Comparison of ENCODE assay signal across 9 mouse cellular contexts in the genomic region with DNA sequence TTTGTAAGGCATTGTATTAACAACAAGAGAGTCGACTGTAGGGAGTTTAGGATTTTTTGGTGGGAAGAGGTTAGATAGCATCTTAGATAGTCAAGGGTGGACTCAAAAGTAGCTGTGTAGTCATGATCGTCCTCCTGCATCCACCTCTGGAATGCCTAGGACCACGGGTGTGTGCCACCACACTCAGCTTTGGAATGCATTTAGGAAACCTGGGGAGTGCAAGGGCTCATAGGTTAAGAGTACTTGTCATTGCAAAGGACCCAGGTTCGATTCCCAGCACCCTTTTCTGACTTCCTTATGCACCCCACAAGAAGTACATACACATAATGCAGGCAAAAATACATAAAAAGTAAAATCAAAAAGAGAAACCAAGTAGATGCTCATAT. TPM values are rescaled to one million over a fixed set of nuclear protein-coding genes. Genes with fewer than 3 reads are reported as not detected.
DNase-seq lines count a peak whose midpoint lies in the region; TF ChIP-seq lines count a peak whose summit lies in the region.
"Had no signal": no experiment of that assay in that cellular context is flagged by ENCODE, and none has a peak within 500 bp of the region (broad histone marks: within the 10 kb centered on the region; RNA-seq: fewer than 3 reads in every experiment).

No protein-coding gene starts in this region.

- no peak for TF ChIP-seq POLR2A in heart, adult 2 months (IDR thresholded peaks at IDR 0.05; ENCODE audit: insufficient read depth, low read depth, low read length)

- H3K9me3 ChIP-seq in E14TG2a.4 (ENCODE audit: low read length): no peaks in the 10 kb centered on the region
- H3K9me3 ChIP-seq in hindbrain, embryonic 10.5 days: no peaks in the 10 kb centered on the region

- no peak for TF ChIP-seq EP300 in heart, adult 2 months (IDR thresholded peaks at IDR 0.05; ENCODE audit: insufficient read depth, low read depth, low read length)

- peaks cover 28% of the 10 kb centered on the region for H3K36me3 ChIP-seq in heart, adult 2 months (ENCODE audit: control insufficient read depth, insufficient read depth, low read length)
- H3K36me3 ChIP-seq in E14TG2a.4 (ENCODE audit: insufficient read depth, low read length): peaks cover 46% of the 10 kb centered on the region
- H3K36me3 ChIP-seq in hindbrain, embryonic 10.5 days: no peaks in the 10 kb centered on the region
- H3K36me3 ChIP-seq in macrophage (ENCODE audit: inconsistent target): no peaks in the 10 kb centered on the region

- peaks cover 3% of the 10 kb centered on the region for H3K79me2 ChIP-seq in heart, adult 2 months (replicated peaks; ENCODE audit: control insufficient read depth, insufficient read depth, low read length)
- peaks cover 65% of the 10 kb centered on the region for H3K79me2 ChIP-seq in macrophage (ENCODE audit: inconsistent target)

- H3K9ac ChIP-seq in heart, adult 2 months (ENCODE audit: low read depth, low read length): peak overlapping the region; percentile 57

- H3K27ac ChIP-seq in heart, adult 2 months: peak overlapping the region; percentile 99
- H3K27ac ChIP-seq in hindbrain, embryonic 10.5 days: no peak overlapping the region
- peak overlapping the region; percentile 57; the same call in 1 of the 2 replicates for H3K27ac ChIP-seq in macrophage

- intact Hi-C loops in heart, adult 2 months (cut with DNase I): loop anchor here (5.0 to 10.0 kb wide), 3 partner anchors 134 to 588 kb away; a partner anchor contains a TSS

- peaks cover 8% of the 10 kb centered on the region for H3K4me1 ChIP-seq in heart, adult 2 months (ENCODE audit: control insufficient read depth, insufficient read depth, low read length)
- peaks cover 53% of the 10 kb centered on the region for H3K4me1 ChIP-seq in E14TG2a.4 (replicated peaks; ENCODE audit: low read depth, low read length)
- H3K4me1 ChIP-seq in hindbrain, embryonic 10.5 days (replicated peaks): peaks cover 25% of the 10 kb centered on the region

- H3K27me3 ChIP-seq in heart, adult 2 months (ENCODE audit: control insufficient read depth, insufficient read depth, low read length): no peaks in the 10 kb centered on the region
- H3K27me3 ChIP-seq in E14TG2a.4 (ENCODE audit: insufficient read depth, low read length): no peaks in the 10 kb centered on the region
- H3K27me3 ChIP-seq in hindbrain, embryonic 10.5 days (ENCODE audit: insufficient read depth, poor library complexity, severe bottlenecking): no peaks in the 10 kb centered on the region

- 37% methylated on average over 4 of the region's 4 CpGs for WGBS in heart, adult 2 months
- 82% methylated on average over 4 of the region's 4 CpGs for WGBS in hindbrain, embryonic 10.5 days
- 77% methylated on average over 4 of the region's 4 CpGs for WGBS in macrophage (ENCODE audit: missing documents)

- no peak for TF ChIP-seq CTCF in heart, adult 2 months (IDR thresholded peaks at IDR 0.05)
- TF ChIP-seq CTCF in E14TG2a.4 (conservative IDR thresholded peaks at IDR 0.05; ENCODE audit: low read length): no peak

- no peak for DNase-seq in heart, adult 2 months
- DNase-seq in heart, adult 8-10 months (ENCODE audit: low spot score): no peak
- no peak for DNase-seq in hindbrain, embryonic 10.5 days (ENCODE audit: low spot score)
- DNase-seq in frontal cortex, postnatal 36 days (ENCODE audit: low spot score in 2 of 2): no peak
- DNase-seq in gastrocnemius, postnatal 4 days (ENCODE audit: low spot score in 2 of 2): no peak
- DNase-seq in adipocyte (ENCODE audit: low spot score): no peak

- H3K4me3 ChIP-seq in heart, adult 2 months: peak overlapping the region; percentile 92
- H3K4me3 ChIP-seq in E14TG2a.4 (replicated peaks; ENCODE audit: low read length): peak overlapping the region; percentile 98
- H3K4me3 ChIP-seq in hindbrain, embryonic 10.5 days: peak overlapping the region; percentile 95
- peak overlapping the region; percentile 68; the same call in 1 of the 2 replicates for H3K4me3 ChIP-seq in macrophage (ENCODE audit: inconsistent target)

RNA-seq across cellular contexts. Expression of a gene that starts 1.8 kb away (rescaled TPM):
- 1,000 to 10,000 TPM; 2,350 to 2,717 TPM for total RNA-seq in heart, adult 2 months (2021)
- polyA plus RNA-seq in heart, adult 2 months (2012; rRNA removed): 1,522 and 1,780 TPM in 2 replicates
- 1,000 to 10,000 TPM; 2,249 to 2,640 (median 2,421) TPM for total RNA-seq in heart, adult 8-10 months (2022)
- polyA plus RNA-seq in hindbrain, embryonic 10.5 days (2016; fragmentation: Nextera tagmentation; extraction: Ambion mirVana): 712 and 781 TPM in 2 replicates
- total RNA-seq in macrophage (2018; cell fraction: chromatin; rRNA removed): 100 to 1,000 TPM in 1 of 26 experiments, 10 to 100 TPM in 25; 39.5 to 113 (median 62.9) TPM
- 100 to 1,000 TPM; 214 to 682 (median 384) TPM for total RNA-seq in macrophage (2018; cell fraction: cytosol; rRNA removed)
- total RNA-seq in macrophage (2018; cell fraction: nucleus; rRNA removed): 100 to 1,000 TPM in 14 of 26 experiments, 10 to 100 TPM in 12; 58.3 to 250 (median 112) TPM
- polyA plus RNA-seq in macrophage (2018): 93.1 to 404 TPM (median 403 TPM) in 3 replicates
- 100 to 1,000 TPM; 639 to 672 TPM for total RNA-seq in gastrocnemius, postnatal 4 days (2021)

RNA-seq across cellular contexts. Expression of a gene that starts 14.5 kb away (rescaled TPM):
- total RNA-seq in heart, adult 2 months (2021): 1 to 10 TPM; 8.1 to 8.3 TPM
- polyA plus RNA-seq in heart, adult 2 months (2012; rRNA removed): 3.1 and 4.7 TPM in 2 replicates
- total RNA-seq in heart, adult 8-10 months (2022): 10 to 100 TPM in 3 of 4 experiments, 1 to 10 TPM in 1; 9.5 to 11.6 (median 10.8) TPM
- 16.1 and 16.3 TPM in 2 replicates for polyA plus RNA-seq in hindbrain, embryonic 10.5 days (2016; fragmentation: Nextera tagmentation; extraction: Ambion mirVana)
- 10 to 100 TPM in 15 of 26 experiments, 1 to 10 TPM in 11; 3.6 to 67.2 (median 11.0) TPM for total RNA-seq in macrophage (2018; cell fraction: chromatin; rRNA removed)
- total RNA-seq in macrophage (2018; cell fraction: cytosol; rRNA removed): 10 to 100 TPM in 17 of 26 experiments, 1 to 10 TPM in 9; 5.3 to 20.2 (median 14.4) TPM
- 10 to 100 TPM in 15 of 26 experiments, 1 to 10 TPM in 11; 3.8 to 42.8 (median 12.3) TPM for total RNA-seq in macrophage (2018; cell fraction: nucleus; rRNA removed)
- polyA plus RNA-seq in macrophage (2018): 11.2 to 20.8 TPM (median 15.2 TPM) in 3 replicates
- total RNA-seq in gastrocnemius, postnatal 4 days (2021): 10 to 100 TPM; 12.3 to 14.0 TPM

RNA-seq across cellular contexts. Expression of a gene that starts 19.0 kb away (rescaled TPM):
- 1 to 10 TPM; 1.6 TPM for total RNA-seq in heart, adult 2 months (2021)
- polyA plus RNA-seq in heart, adult 2 months (2012; rRNA removed): 2.1 TPM in 2 replicates
- total RNA-seq in heart, adult 8-10 months (2022): 1 to 10 TPM; 2.0 to 3.7 (median 2.0) TPM
- 2.5 and 9.7 TPM in 2 replicates for polyA plus RNA-seq in hindbrain, embryonic 10.5 days (2016; fragmentation: Nextera tagmentation; extraction: Ambion mirVana)
- total RNA-seq in macrophage (2018; cell fraction: chromatin; rRNA removed): under 1 TPM in 1 of 26 experiments, not detected in 25; 0.63 TPM
- total RNA-seq in macrophage (2018; cell fraction: cytosol; rRNA removed): under 1 TPM in 10 of 26 experiments, not detected in 16; 0.07 to 0.35 (median 0.19) TPM
- total RNA-seq in macrophage (2018; cell fraction: nucleus; rRNA removed): under 1 TPM in 1 of 26 experiments, not detected in 25; 0.49 TPM
- 0.10 to 0.36 TPM in 2 of 3 replicates, not detected in the other for polyA plus RNA-seq in macrophage (2018)
- under 1 TPM in 1 of 2 experiments, not detected in 1; 0.26 TPM for total RNA-seq in gastrocnemius, postnatal 4 days (2021)
- total RNA-seq: common myeloid progenitor, adult 5-6 weeks had no signal

RNA-seq across cellular contexts. Expression of a gene that starts 29.7 kb away (rescaled TPM):
- total RNA-seq in heart, adult 2 months (2021): 100 to 1,000 TPM; 119 to 132 TPM
- polyA plus RNA-seq in heart, adult 2 months (2012; rRNA removed): 146 and 266 TPM in 2 replicates
- total RNA-seq in heart, adult 8-10 months (2022): 100 to 1,000 TPM; 127 to 162 (median 147) TPM
- 61.7 and 74.1 TPM in 2 replicates for polyA plus RNA-seq in hindbrain, embryonic 10.5 days (2016; fragmentation: Nextera tagmentation; extraction: Ambion mirVana)
- 100 to 1,000 TPM in 1 of 26 experiments, 10 to 100 TPM in 20, 1 to 10 TPM in 5; 4.2 to 108 (median 38.6) TPM for total RNA-seq in macrophage (2018; cell fraction: chromatin; rRNA removed)
- 10 to 100 TPM; 11.2 to 33.5 (median 18.7) TPM for total RNA-seq in macrophage (2018; cell fraction: cytosol; rRNA removed)
- 10 to 100 TPM in 24 of 26 experiments, 1 to 10 TPM in 2; 6.2 to 65.3 (median 32.2) TPM for total RNA-seq in macrophage (2018; cell fraction: nucleus; rRNA removed)
- polyA plus RNA-seq in macrophage (2018): 16.5 to 25.5 TPM (median 20.0 TPM) in 3 replicates
- total RNA-seq in gastrocnemius, postnatal 4 days (2021): 100 to 1,000 TPM; 112 to 115 TPM

RNA-seq across cellular contexts. Expression of a gene that starts 37.9 kb away (rescaled TPM):
- 10 to 100 TPM; 25.7 to 26.7 TPM for total RNA-seq in heart, adult 2 months (2021)
- 43.9 and 54.8 TPM in 2 replicates for polyA plus RNA-seq in heart, adult 2 months (2012; rRNA removed)
- 10 to 100 TPM; 25.0 to 31.1 (median 25.3) TPM for total RNA-seq in heart, adult 8-10 months (2022)
- 50.7 and 59.7 TPM in 2 replicates for polyA plus RNA-seq in hindbrain, embryonic 10.5 days (2016; fragmentation: Nextera tagmentation; extraction: Ambion mirVana)
- total RNA-seq in macrophage (2018; cell fraction: chromatin; rRNA removed): 100 to 1,000 TPM in 12 of 26 experiments, 10 to 100 TPM in 14; 36.1 to 197 (median 92.2) TPM
- total RNA-seq in macrophage (2018; cell fraction: cytosol; rRNA removed): 100 to 1,000 TPM; 134 to 249 (median 184) TPM
- 100 to 1,000 TPM in 23 of 26 experiments, 10 to 100 TPM in 3; 90.1 to 273 (median 166) TPM for total RNA-seq in macrophage (2018; cell fraction: nucleus; rRNA removed)
- polyA plus RNA-seq in macrophage (2018): 90.8 to 189 TPM (median 140 TPM) in 3 replicates
- total RNA-seq in gastrocnemius, postnatal 4 days (2021): 10 to 100 TPM; 68.2 to 75.6 TPM
